Mouse (Mus musculus): ENCODE results near the gene Krt15. TPM values are rescaled to one million over a fixed set of nuclear protein-coding genes. Genes with fewer than 3 reads are reported as not detected.

Krt15 gene
- total RNA-seq (2021) (under 1 TPM in 1 of 2 experiments, not detected in 1; 0.23 TPM), polyA plus RNA-seq (2012; rRNA removed) (0.26 and 5.0 TPM in 2 replicates)
- long read RNA-seq = 0 reads

DNA sequence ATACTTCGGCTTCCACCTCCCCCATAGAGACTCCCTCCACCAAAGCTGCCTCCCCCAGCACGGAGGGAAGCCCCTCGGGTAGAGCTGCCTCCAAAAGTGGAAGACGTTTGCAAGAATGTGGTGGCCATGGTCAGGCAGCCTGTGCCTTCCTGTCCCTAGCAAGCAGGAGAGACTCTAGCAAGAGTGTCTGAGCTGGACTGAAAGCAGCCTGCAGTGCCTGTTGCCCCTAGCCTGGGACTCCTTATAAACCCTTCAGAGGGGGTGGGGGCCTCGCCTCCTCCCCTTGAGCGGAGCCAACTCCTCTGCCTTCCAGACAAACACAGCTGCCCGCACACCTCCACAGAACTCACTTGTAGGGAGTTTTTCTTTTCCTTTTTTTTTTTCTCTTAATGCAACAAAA lies at the start of gene Krt15:
Gene Krt15 (minus strand): TSS at position 198 of the 400 bp plus-strand sequence.
- Histone ChIP-seq H3K4me1 (ENCODE audit: control insufficient read depth, insufficient read depth, low read length) (no peaks in the 10 kb centered on the region), H3K79me2 (replicated peaks; ENCODE audit: control insufficient read depth, insufficient read depth, low read length) (no peaks in the 10 kb centered on the region), H3K27me3 (ENCODE audit: control insufficient read depth, insufficient read depth, low read length) (no peaks in the 10 kb centered on the region), H3K27ac (no peak within 1 kb of the TSS), H3K9ac (ENCODE audit: low read depth, low read length) (no peak within 1 kb of the TSS), H3K4me3 (no peak within 1 kb of the TSS), H3K36me3 (ENCODE audit: control insufficient read depth, insufficient read depth, low read length) (no peaks in the 10 kb centered on the region)
- intact Hi-C loops (cut with DNase I) = no loop called here
- 63% methylated on average over 7 of the region's 7 CpGs for WGBS
- no peak for DNase-seq
- no peak for TF ChIP-seq CTCF (IDR thresholded peaks at IDR 0.05)
- TF ChIP-seq EP300 (IDR thresholded peaks at IDR 0.05; ENCODE audit: insufficient read depth, low read depth, low read length) = no peak
- no peak for TF ChIP-seq POLR2A (IDR thresholded peaks at IDR 0.05; ENCODE audit: insufficient read depth, low read depth, low read length)

DNA sequence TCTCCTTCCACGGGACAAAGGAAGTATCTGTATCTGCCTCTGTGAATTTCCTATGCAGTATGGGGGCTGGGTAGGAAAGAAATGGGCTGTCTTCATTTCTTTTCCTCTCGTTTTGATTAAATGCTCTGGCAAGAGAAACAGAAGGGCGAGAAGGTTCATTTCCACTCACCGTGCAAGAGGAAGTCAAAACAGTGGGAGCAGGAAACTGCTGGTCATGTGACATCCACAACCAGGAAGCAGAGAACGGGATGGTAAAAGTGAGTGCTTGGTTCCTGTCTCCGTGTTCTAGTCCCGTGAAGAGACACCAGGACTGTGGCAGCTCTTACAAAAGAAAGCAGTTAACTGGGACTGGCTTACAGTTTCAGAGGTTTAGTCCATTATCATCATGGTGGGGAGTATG lies 46.0 kb upstream of the Krt15 start:
- H3K4me3 ChIP-seq = no peak overlapping the region
- H3K9ac ChIP-seq (ENCODE audit: low read depth, low read length) = no peak overlapping the region
- H3K27me3 ChIP-seq (ENCODE audit: control insufficient read depth, insufficient read depth, low read length) = no peaks in the 10 kb centered on the region
- H3K4me1 ChIP-seq (ENCODE audit: control insufficient read depth, insufficient read depth, low read length) = no peaks in the 10 kb centered on the region; the same call in 1 of the 2 replicates
- no peak for TF ChIP-seq POLR2A (IDR thresholded peaks at IDR 0.05; ENCODE audit: insufficient read depth, low read depth, low read length)
- no peak for TF ChIP-seq EP300 (IDR thresholded peaks at IDR 0.05; ENCODE audit: insufficient read depth, low read depth, low read length)
- no peak for TF ChIP-seq CTCF (IDR thresholded peaks at IDR 0.05)
- no peaks in the 10 kb centered on the region for H3K79me2 ChIP-seq (replicated peaks; ENCODE audit: control insufficient read depth, insufficient read depth, low read length)
- H3K36me3 ChIP-seq (ENCODE audit: control insufficient read depth, insufficient read depth, low read length) = no peaks in the 10 kb centered on the region
- intact Hi-C loops (cut with DNase I) = no loop called here
- DNase-seq = no peak
- WGBS = 39% methylated on average over 7 of the region's 7 CpGs
- no peak overlapping the region for H3K27ac ChIP-seq

DNA sequence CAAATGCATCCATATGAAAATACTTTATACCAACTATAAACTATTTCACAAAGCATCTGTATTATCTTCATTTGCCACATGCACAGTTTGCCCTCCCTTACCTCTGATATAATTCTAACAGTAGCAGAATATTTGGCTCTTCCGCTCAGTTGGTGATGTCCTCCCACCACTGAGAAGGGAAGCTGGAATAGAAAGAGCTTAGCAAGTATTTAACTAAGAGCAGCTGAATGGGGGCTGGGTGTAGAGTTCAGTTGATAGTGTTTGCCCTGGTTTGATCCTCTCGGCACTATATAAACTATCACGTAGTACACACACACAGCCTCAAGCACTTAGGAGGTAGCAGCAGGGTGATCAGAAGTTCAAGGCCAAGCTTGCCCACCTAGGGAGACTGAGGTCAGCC lies 43.5 kb upstream of the Krt15 start:
- Histone ChIP-seq H3K79me2 (replicated peaks; ENCODE audit: control insufficient read depth, insufficient read depth, low read length) (no peaks in the 10 kb centered on the region), H3K4me3 (no peak overlapping the region), H3K9ac (ENCODE audit: low read depth, low read length) (no peak overlapping the region), H3K36me3 (ENCODE audit: control insufficient read depth, insufficient read depth, low read length) (no peaks in the 10 kb centered on the region), H3K4me1 (ENCODE audit: control insufficient read depth, insufficient read depth, low read length) (no peaks in the 10 kb centered on the region; the same call in 1 of the 2 replicates), H3K27ac (no peak overlapping the region), H3K27me3 (ENCODE audit: control insufficient read depth, insufficient read depth, low read length) (no peaks in the 10 kb centered on the region)
- TF ChIP-seq EP300 (IDR thresholded peaks at IDR 0.05; ENCODE audit: insufficient read depth, low read depth, low read length) (no peak), POLR2A (IDR thresholded peaks at IDR 0.05; ENCODE audit: insufficient read depth, low read depth, low read length) (no peak), CTCF (IDR thresholded peaks at IDR 0.05) (no peak)
- 73% methylated on average over 3 of the region's 3 CpGs for WGBS
- no peak for DNase-seq
- intact Hi-C loops (cut with DNase I) = no loop called here

DNA sequence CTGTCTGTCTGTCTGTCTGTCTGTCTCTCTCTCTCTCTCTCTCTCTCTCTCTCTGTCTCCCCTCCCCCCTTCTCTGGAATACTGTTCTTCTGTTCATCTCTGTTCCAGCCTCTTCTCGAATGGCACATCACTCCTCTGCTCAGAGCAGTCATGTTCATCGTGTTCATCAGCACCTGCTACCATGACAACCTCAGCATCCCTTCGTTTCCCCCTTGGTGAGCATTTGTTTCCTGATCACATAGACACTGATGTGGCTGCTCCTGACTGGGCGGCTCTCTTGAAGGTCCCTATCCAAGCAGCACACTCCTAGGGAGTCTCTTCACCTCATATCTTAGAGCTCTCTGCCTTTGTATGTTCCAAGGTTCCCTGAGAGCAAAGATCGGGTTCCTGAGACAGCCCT lies 42.6 kb upstream of the Krt15 start:
- no peaks in the 10 kb centered on the region for H3K79me2 ChIP-seq (replicated peaks; ENCODE audit: control insufficient read depth, insufficient read depth, low read length)
- DNase-seq = no peak
- WGBS = 70% methylated on average over 5 of the region's 5 CpGs
- H3K36me3 ChIP-seq (ENCODE audit: control insufficient read depth, insufficient read depth, low read length) = no peaks in the 10 kb centered on the region
- H3K4me3 ChIP-seq = no peak overlapping the region
- TF ChIP-seq CTCF (IDR thresholded peaks at IDR 0.05) (no peak), EP300 (IDR thresholded peaks at IDR 0.05; ENCODE audit: insufficient read depth, low read depth, low read length) (no peak), POLR2A (IDR thresholded peaks at IDR 0.05; ENCODE audit: insufficient read depth, low read depth, low read length) (no peak)
- intact Hi-C loops (cut with DNase I) = no loop called here
- no peak overlapping the region for H3K27ac ChIP-seq
- H3K27me3 ChIP-seq (ENCODE audit: control insufficient read depth, insufficient read depth, low read length) = no peaks in the 10 kb centered on the region
- H3K4me1 ChIP-seq (ENCODE audit: control insufficient read depth, insufficient read depth, low read length) = no peaks in the 10 kb centered on the region; the same call in 1 of the 2 replicates
- no peak overlapping the region for H3K9ac ChIP-seq (ENCODE audit: low read depth, low read length)

DNA sequence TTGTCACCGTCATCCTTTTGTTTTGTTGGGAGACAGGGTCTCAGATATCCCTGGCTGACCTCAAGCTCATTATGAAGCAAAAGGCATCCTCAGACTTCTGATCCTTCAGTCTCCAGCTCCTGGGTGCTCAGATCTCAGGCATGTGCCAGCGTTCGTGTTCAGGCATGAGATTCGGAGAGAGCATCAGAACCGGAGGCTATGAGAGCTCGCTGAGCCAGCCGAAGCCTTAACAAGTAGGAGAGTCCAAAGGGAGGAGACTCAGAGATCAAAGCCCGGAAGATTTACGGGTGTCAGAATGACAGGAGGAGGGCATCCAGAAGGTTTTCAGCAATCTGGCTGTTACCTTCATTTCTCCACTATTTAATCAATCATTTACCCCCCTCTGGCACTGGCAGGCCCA lies 41.1 kb upstream of the Krt15 start:
- DNase-seq = no peak
- Histone ChIP-seq H3K36me3 (ENCODE audit: control insufficient read depth, insufficient read depth, low read length) (no peaks in the 10 kb centered on the region), H3K4me1 (ENCODE audit: control insufficient read depth, insufficient read depth, low read length) (no peaks in the 10 kb centered on the region; the same call in 1 of the 2 replicates), H3K79me2 (replicated peaks; ENCODE audit: control insufficient read depth, insufficient read depth, low read length) (no peaks in the 10 kb centered on the region), H3K4me3 (no peak overlapping the region), H3K27ac (no peak overlapping the region), H3K27me3 (ENCODE audit: control insufficient read depth, insufficient read depth, low read length) (no peaks in the 10 kb centered on the region), H3K9ac (ENCODE audit: low read depth, low read length) (no peak overlapping the region)
- TF ChIP-seq CTCF (IDR thresholded peaks at IDR 0.05) (no peak), POLR2A (IDR thresholded peaks at IDR 0.05; ENCODE audit: insufficient read depth, low read depth, low read length) (no peak), EP300 (IDR thresholded peaks at IDR 0.05; ENCODE audit: insufficient read depth, low read depth, low read length) (no peak)
- intact Hi-C loops (cut with DNase I) = no loop called here
- 74% methylated on average over 9 of the region's 9 CpGs for WGBS

DNA sequence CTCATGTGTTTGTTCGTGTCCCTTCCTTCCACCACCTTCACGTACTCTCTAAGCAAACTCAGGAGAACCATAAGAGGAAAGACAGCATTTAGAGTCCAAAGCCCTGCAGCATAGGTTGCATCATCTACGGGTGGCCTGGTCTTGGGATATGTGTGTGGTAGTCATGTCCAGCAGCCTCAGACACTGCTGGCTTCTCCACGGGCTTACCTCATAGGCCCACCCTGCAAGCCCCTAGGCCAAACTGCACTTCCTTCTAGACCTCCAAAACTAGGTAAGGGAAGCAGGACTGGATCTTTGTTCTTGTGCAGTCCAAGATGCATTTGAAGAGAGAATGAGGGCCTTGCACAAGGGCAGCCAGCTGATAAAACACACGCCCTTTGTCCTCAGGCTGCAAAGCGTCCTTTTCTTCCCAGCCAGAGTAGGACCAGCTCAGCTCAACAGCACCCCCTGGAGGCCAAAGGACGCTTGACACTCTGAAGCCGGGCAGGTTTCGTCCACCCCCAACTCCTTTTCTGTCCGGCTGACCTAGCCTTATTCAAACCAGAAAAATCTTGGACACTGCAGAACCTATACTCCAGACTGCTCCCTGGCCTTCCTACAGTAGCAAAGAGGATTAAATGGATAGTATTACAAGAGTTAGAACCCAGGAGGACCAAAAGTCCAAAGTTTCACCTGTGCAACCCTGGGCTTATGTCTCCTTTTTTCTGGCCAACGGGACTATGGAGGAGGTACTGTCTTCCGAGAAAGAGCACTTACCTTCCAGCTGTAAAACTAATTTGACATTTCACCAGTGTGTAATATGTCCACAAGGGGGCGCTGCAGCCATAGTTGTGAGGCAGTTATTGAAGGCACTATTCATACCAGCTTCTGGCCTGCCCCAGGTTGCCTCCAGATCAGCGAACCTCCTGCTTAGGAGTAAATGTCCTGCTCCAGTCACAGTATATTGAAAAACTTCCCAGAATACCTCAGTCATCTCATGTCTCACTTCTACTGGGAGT lies 33.3 kb upstream of the Krt15 start:
- peak; percentile 71 for TF ChIP-seq CTCF (IDR thresholded peaks at IDR 0.05)
- TF ChIP-seq EP300 (IDR thresholded peaks at IDR 0.05; ENCODE audit: insufficient read depth, low read depth, low read length) = no peak
- Histone ChIP-seq H3K4me1 (ENCODE audit: control insufficient read depth, insufficient read depth, low read length) (0 out of 2 replicates have a peak, but pooled peaks cover 3% of the 10 kb centered on the region), H3K79me2 (replicated peaks; ENCODE audit: control insufficient read depth, insufficient read depth, low read length) (no peaks in the 10 kb centered on the region), H3K36me3 (ENCODE audit: control insufficient read depth, insufficient read depth, low read length) (no peaks in the 10 kb centered on the region), H3K4me3 (no peak overlapping the region), H3K27ac (no peak overlapping the region), H3K27me3 (ENCODE audit: control insufficient read depth, insufficient read depth, low read length) (no peaks in the 10 kb centered on the region), H3K9ac (ENCODE audit: low read depth, low read length) (no peak overlapping the region)
- peak; percentile 50 to 73 for DNase-seq
- WGBS = 22% methylated on average over 14 of the region's 14 CpGs
- intact Hi-C loops (cut with DNase I) = loop anchor here (1.0 to 5.0 kb wide), 2 partner anchors 102 to 113 kb away; no protein-coding TSS in a partner anchor

Data from heart, adult 2 months (tissue).